Mouse (Mus musculus): Measurements from ENCODE around the gene Olfr750.
A peak's percentile ranks its signal among the peaks of the same experiment; 100 is the strongest.

Olfr750 gene

DNA sequence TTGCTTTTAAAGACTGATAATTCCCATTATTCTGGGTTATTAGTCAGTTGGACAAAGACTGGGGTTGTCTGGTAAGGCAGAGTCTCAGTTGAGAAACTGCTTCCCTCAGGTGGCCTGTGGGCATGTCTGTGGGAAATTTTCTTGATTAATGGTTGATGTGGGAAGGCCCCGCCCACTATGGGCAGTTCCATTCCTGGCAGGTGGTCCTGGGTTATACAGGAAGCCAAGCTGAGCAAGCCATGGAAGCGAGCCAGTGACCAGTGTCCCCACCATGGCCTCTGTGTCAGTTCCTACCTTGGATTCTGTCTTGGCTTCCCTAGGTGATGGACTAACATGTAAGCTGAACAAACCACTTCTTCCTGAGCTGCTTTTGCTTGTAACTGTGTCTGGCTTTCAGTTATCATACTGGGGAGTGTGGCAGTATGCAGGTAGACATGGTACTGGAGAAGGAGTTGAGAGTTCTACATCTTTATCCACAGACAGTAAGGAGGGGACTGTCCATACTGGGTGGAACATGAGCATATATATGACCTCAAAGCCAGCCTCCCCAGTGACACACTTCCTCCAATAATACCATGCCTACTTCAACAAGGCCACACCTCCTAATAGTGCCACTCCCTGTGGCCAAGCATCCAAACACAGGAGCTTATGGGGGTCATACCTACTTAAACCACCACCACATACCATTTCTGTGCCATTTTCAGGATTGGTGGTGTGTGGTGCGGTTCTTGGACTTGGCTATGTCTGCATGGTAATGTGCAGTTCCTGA is 46.7 kb downstream of the Olfr750 start:
- DNase-seq (ENCODE audit: extremely low spot score, low read depth, low spot score) = no peak

DNA sequence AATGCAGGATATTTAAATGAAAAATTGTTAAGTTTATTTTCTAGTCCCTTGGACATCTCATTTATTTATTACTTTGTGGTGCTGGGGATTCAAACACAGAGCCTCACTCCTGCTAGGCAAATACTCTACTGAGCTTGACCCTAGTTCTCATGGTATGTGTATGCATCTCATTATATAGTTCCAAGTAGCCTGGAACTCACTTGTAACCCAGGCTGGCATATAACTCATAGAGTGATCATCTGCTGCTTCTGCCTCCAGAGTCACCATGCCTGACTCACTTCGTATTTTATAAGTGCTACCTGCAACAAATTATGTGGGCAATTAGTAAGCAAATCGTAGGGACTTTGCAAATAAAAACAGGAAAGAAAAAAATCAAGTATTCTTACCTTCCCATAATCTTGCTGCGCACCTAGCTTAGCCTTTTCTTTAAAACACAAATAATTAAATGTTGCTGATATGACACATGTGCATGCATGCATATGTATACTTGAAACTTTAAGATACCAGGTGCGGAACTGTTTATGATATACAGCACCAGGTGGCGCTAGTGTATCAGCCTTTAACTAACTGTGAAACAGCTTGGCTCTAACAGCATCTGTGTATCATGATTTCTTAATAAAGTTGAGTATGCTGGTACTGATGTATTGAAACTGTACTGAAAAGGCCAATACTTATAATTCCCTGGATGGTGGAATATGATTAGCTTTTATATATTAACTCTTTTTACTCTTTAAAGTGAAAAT is 47.7 kb downstream of the Olfr750 start:
- DNase-seq (ENCODE audit: extremely low spot score, low read depth, low spot score) = peak; percentile 61

DNA sequence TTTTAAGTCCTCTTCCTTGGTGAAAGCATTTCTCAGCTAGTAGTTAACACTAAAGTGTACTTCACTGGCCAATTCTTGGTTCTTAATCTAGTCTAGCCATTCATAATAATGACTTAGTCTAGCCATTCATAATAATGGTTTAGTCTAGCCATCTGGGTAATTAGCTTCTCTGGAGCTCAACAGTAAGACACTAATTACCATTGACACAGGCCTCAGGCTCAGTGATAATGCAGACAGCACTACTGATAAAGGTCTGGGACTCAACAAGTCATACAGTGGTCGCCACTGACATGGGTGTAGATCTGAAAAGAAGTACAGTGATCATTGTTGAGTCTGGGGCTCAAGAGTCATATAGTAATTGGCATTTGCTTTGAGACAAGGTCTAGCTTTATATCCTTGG is 49.4 kb downstream of the Olfr750 start:
- no peak for DNase-seq (ENCODE audit: extremely low spot score, low read depth, low spot score)

DNA sequence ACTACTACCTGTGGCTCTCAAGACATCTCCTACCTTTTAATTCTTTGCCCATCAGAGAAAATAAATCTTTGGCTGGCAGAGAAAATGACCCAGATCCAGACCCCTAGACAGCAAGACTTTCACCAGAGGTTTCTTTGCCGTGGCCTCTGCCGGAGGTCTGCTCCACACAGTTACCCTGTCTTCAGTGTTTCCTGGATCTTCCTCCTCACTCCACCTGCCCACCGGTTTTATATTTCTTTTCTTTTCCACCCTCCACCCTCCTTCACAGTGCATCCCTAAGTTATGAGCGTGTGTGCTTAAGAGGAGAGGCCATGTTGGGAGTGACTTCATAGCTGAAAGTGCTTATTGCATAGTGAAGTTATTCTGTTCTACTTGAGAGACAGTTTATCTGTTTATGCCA is 50.8 kb downstream of the Olfr750 start:
- DNase-seq (ENCODE audit: extremely low spot score, low read depth, low spot score) = no peak

DNA sequence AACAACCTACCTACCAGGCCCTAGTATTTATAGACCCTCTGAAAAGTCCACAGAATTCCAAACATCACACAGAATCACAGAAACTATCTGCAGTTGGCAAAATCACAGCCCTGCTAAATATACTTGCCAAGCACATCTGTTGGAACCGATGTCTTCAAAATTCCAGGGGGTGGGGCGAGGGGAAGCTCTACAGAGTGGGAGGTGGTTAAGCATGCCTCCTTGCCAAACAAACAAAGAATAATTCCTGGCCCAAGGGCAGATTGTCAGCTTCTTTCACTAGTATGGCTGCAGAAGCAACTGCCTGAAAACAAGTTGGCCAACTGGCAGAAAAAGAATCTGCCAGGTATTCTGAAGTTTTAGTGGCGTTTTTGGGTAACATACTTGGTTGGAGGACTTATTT is 57.0 kb downstream of the Olfr750 start:
- DNase-seq (ENCODE audit: extremely low spot score, low read depth, low spot score) = no peak
